Mouse (Mus musculus): ENCODE data around the gene Gphn.

DNA sequence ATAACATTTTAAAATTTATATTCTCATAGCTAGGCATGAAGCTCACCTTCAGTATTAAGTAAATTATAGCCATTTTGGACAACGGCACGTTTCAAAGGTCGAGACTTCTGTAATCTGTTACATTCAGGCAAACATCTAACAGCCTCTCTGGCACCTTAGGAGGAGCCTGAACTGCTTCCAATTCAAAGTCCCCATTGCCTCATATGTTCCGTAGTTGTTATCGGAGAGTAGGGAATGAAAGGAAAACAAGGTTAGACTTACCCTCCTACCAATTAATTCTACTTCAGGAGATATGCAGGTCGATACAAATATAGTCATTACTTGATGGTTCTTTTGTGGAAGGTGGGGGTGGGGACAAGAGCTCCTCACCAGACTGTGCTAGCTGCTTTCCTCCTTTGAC, 10.7 kb upstream of the Gphn start:
- TF ChIP-seq CTCF (IDR thresholded peaks at IDR 0.05; ENCODE audit: low read depth) = no peak
- TF ChIP-seq EP300 (optimal IDR thresholded peaks at IDR 0.05) = no peak

Data from stomach, postnatal 0 days (tissue).